Mouse (Mus musculus) adrenal gland (tissue): ENCODE data around the gene Cast.

Experiments
- intact Hi-C: fragments of 180-260 bp; cut with DNase I; formaldehyde crosslinking; loops from one replicate; pipeline ENCODE4 v1.15.1; 2025
- long read RNA-seq, 2 experiments: library from polyadenylated mRNA; unstranded; transcript quantifications; one replicate each; pipeline ENCODE4 v2.0.0; 2020; ENCODE audit warnings: borderline replicate concordance in 1 of 2; ENCODE audit not compliant: insufficient replicate concordance in 1 of 2

Cast gene
- long read RNA-seq, experiment 1, full-length matches to known transcripts: 5 of 23 reads
- long read RNA-seq, experiment 1, partial matches to known transcripts: 8 of 23 reads
- long read RNA-seq, experiment 1, other reads (novel, unspliced or antisense): 10 of 23 reads
- long read RNA-seq, experiment 2, full-length matches to known transcripts: 6 of 25 reads
- long read RNA-seq, experiment 2, partial matches to known transcripts: 14 of 25 reads
- long read RNA-seq, experiment 2, other reads (novel, unspliced or antisense): 5 of 25 reads

DNA sequence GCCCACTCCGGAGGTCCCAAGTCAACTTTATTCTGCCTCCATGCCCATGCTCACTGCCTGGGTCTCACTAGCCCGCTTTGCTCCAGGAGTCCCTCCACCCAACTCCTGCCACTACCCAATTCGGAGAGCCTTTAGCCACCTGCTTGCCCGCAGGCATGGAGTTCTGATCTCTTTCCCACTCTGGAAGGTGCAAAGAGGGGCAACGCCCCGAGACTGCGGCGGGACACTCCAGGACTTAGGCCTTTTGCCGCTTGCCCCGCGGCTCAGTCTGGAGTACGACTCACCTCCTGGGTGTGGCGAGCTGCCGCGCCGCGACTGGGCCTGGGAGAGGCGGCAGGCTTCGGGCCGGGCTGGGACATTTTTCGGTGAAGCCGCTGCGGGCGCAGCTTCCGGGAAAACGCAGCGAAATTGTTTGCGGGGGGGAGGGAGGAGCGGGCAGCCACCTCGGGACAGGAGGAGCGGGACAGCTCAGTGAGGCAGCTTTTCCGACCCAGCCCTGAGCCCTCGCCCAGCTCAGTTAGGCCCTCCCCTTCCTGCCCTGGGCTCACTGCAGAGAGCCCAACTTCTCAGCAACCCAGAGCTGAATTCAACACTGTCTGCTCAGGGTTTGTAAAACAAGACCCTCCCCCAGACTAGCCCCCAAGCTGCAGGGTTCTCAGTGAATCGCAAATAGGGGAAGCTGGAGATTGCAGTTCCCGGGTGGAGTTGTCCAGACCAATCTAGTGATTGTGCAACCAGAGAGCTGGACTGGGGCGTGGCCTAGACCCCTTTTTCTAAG lies at the start of gene Cast:
Gene Cast, minus strand, starts transcription at position 659 of the 778 bp plus-strand sequence.
- intact Hi-C loops: loop anchor here (5.0 kb wide), 1 partner anchor 36 kb away; no protein-coding TSS in a partner anchor

DNA sequence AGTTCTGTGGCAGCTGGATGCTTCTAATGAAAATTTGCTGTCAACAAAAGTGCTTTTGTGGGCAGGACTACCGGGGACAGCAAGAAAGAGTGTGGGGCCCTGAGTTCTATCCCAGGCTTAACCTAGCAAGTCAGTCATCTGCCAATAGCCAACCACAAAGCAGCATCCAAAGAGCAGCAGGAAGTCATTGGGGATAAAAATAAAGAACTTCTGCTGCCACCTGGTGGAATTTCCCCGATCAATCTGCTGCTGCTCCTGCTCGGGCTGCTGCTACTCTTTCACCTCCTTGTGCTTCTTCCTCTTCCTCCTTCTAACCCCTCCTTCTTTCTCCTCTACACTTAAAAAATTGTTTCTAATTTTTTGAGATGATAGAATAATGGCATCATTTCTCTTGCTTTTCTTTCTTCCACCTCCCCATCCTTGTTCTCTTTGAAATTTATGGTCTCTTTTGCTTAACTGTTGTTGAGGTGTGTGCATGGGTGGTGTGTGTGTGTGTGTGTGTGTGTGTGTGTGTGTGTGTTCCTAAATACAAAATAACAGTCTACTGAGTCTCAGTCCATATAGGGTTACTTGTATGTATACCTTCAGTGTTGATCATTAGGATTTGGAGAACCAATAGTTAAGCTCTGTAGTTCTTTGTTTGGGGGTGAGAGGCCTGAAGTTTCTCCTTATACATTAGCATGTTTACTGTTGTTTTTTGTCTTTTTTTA lies 45.9 kb upstream of the Cast start:
- intact Hi-C loops: loop anchor here (5.0 kb wide), 1 partner anchor 212 kb away; no protein-coding TSS in a partner anchor

DNA sequence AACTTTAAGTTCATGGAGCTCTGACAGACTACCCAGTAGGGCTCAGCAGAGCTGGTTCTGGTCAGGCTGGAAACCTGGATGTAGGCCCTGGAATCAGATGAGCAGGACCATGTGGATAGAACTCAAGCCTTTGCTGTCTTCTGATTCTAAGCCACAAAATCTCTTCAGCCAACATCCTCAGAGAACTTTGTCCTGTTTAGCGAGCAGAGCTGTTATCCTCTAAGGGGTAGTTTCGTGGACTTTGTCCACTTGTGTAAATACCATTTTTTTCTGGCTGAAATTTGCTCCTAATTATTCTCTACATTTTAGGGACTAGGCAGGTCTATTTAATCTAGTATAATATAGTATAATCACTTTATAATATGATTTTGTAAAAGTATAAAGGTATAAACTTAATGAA lies 42.2 kb upstream of the Cast start:
- intact Hi-C loops: loop anchor here (5.0 kb wide), 1 partner anchor 209 kb away; no protein-coding TSS in a partner anchor

DNA sequence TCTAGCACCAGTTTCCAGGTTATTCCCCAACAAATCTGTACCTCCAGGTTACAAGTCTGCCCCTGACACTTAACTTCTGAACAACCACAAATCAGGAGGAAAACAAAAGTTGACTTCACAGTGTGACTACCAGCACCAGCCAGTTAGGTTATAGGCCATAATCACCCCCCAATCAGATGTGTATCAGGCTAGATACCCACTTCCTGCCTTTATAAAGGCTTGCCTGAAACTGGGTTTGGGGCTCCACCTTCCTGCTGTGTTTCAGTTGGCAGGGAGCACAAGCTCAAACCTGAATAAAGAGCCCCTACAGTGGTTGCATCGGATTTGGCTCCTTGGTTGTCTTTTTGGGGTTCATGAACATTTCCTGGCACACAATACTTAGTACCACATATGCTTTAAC lies 37.3 kb upstream of the Cast start:
- intact Hi-C loops: no loop called here

DNA sequence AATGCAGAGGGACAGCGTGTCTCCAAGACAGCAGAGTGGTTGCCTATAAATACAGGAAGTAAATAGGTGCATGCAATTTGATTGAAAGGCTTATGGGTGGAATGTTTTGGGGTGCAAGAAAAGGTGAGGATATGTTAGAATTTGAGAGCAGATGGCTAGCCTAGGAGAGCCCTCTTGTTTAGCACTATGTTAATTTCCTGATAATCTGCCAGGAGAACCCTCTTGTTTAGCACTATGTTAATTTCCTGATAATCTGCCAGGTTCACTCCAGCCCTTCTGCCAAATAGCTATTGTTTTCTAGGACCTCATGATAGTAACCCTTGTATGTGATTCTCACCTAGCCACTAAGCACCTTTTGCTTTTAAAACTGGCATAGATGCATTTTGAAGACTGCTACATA lies 25.9 kb upstream of the Cast start:
- intact Hi-C loops: no loop called here

DNA sequence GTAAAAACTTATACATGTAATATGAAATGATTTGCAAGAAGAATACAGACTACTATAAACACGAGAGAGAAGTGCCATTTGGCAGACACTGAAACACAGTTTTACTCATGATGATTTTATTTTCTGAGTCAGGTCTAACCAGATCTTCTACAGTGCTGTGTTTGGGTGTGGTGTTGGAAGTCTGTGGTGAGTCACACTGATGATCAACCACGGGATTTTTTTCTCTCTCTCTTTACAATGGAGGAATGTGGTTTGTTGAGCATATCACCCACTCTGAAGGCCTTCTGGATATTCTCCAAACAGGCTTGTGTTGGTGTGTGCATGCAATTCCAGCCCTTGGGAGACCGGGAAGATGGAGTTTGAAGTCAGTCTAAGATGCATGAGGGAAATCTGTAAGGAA lies 13.5 kb upstream of the Cast start:
- intact Hi-C loops: no loop called here

DNA sequence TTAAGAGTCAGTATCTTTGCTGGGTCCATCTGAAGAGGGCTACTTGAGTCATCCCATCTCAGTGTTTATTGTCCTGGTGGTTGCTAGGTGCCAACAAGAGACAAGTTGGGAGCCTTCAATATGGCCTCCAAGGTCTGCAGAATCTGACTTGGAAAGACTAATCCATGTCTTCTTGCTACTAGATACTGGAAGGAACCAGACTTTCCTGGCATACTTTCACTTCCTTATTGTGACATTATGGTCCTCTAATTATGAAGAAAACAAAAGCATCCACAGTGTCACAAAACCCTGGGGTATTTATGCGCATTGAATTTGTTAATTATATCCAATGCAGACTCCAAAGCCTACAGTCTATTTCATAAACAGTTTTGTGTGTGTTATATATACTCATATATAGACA lies 7.1 kb upstream of the Cast start:
- intact Hi-C loops: no loop called here

DNA sequence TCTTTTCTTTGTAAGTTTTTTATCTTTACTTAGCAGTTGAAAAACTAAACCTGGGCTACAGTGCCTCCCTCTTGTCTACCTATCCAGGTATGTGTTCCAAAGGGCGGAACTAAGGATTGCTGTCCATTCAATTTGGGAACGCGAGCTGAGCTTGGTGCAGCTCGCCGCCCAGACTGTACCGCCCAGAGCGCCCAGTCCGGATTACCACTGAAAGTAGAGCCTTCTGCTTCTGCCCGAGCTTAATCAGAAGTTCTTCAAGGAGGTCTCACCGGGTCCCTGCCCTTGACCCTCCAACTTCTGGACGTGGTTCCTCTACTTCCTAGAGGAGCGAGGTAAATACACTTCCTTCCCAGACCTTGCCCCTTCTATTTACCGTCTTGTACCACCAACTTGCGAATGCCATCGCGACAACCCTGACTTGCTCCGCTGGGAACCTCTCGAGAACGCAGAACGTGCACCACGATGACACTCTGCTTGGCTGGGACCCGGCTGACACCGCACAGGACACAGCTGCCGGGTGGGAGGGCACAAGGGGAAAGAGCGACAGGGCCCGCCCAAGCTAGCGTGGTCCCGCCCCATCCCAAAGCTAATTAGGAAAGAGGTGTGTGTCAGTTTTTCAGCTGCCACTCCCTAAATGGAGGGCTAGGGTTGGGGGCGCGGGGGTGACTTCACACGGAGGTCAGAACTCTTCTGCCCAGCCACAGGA lies 1.0 kb downstream of the Cast start:
- intact Hi-C loops: loop anchor here (5.0 kb wide), 1 partner anchor 35 kb away; no protein-coding TSS in a partner anchor

DNA sequence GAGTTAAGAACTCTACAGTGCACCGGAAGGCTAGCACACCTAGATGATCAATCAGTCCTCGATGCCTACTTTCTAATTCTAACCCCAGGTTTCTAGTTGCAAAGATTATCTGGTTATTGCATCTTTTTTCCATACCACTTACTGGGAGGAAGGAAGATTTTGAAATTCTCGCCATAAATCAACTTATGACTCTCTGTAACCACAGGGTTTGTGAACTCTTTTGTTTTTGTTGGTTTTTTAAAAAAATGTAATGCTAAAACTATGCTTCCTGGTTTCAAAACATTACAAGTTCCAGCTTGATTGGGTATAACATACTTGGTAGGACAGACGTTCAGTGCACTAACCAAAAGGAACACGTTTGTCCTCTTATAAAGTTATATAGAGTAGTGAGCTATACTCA lies 1.7 kb downstream of the Cast start:
- intact Hi-C loops: loop anchor here (5.0 kb wide), 1 partner anchor 35 kb away; no protein-coding TSS in a partner anchor

DNA sequence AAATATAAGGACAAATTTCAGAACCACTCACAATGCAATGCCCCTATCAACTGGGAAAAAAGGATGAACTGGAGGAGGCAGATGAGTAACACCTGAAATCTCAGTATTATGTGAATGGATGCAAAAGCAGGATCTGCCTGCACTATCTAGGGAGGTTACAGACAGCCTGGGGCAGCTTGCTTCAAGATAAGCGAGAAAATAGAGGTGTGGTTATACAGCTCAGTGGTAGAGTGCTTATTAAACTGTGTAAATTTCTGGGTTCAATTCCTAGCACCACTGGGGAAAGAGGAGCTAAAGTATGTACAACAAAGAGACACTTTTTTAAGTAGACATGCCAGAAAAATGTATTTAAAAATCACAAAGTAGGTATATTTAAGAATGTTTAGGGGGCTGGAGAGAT lies 14.2 kb downstream of the Cast start:
- intact Hi-C loops: no loop called here

DNA sequence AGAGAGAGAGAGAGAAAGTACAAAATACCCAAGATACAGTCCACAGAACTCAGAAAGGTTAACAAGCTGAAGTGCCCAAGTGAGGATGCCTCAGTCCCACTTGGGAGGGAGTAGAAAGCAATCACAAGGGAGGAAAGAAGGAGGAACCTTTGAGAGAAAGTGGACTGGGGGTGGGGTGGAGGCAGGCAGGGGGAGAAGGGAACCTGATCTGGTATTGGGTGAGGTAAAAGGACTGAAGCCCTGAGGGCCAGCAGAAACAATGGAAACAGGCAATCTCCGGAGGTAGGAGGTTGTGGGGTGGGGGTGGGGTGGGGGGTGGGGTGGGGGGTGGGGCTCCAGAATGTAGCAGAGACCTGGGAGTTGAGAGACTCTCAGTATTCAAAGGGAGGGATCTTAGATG lies 20.9 kb downstream of the Cast start:
- intact Hi-C loops: no loop called here

DNA sequence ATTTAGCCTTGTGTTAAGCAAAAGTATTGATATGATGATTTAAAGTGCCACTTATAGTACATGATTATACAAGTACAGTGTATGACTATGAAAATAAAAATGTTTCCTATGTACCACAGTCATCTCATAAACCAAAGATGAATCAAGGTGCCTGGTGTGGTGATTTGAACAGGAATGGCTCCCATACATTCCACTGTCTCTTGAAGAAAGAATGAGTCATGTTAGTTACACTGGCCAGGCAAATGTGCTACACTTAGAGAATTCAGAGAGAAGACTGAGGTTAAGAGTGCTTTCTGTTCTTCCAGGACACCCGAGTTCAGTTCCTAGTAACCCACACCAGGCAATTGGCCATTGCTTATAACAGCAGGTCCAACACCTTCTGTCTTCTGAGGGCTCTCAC lies 36.5 kb downstream of the Cast start:
- intact Hi-C loops: loop anchor here (5.0 kb wide), 1 partner anchor 35 kb away; the partner anchor contains the start of gene Cast

DNA sequence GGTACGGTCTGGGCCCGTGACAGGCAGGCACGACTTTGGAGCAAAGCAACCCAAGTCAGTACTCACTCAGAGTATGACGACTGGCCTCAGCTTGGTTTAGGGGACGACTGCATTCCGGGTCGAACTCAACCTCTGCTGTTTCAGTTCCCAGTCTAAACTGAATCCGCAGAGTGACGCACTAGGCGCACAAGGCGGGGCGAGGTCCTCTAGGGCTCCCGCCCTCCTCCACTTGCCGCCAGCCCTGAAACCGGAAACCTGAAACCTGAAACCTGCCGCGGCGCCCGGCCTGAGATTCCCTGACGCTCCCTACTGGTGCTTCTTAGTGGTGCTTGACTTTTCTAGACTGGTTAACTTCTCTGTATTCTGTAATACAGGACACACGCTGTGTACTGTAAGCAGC lies 38.1 kb downstream of the Cast start:
- intact Hi-C loops: loop anchor here (5.0 kb wide), 1 partner anchor 37 kb away; the partner anchor contains the start of gene Cast

DNA sequence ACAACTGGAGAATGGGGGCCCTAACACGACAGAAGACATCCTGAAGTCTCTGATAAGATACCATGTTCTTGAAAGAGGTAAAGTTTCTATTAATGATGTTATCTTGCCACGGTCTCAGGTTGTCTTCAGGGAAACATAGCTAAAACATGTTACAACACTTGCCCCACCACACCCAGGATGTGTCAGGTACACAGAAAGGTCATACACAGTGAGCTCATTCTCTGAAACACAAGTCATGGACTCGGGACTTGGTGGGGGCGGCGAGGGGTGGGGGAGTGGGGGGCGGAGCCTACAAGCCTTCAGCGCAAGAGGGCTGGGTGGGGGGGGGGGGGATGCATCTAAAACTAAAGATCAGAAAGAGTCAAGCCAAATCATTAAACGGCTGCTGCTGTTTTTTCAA lies 38.7 kb downstream of the Cast start:
- intact Hi-C loops: loop anchor here (5.0 kb wide), 1 partner anchor 37 kb away; the partner anchor contains the start of gene Cast

DNA sequence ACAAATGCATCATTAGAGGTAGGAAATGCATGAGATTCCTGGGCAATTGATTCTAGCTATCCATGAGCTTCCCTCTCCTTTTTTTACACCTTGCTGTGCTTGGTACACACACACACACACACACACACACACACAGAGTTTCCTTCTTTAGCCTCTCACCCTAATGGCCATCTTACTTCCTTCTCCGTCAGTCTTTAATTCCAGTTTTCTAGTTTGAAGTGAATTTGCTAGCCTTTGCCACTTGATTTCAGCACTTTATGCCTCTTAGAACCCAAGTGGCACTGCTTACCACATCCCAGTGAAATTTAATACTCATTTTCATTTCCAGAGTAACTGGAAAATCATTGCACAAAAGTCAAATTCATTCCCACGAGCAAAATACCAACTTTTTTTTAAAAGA lies 41.4 kb downstream of the Cast start:
- intact Hi-C loops: no loop called here

DNA sequence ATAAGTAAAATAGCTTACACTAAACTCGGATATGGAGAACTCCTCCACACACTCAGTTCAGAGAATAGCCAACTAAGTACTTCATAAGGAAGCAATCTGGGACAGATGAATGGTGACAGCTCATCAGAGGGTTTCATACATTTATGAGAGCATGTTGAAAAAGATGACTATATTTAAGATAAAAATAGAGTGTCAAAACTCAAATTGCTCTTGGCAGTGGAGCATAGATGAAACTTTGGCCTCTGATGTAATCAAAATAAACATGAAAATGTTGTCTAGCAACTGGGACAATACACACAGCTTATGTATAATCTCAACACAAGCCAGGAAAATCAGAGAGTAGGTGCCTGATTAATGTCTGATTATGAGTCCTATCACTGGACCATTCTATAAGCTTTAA lies 45.9 kb downstream of the Cast start:
- intact Hi-C loops: no loop called here

DNA sequence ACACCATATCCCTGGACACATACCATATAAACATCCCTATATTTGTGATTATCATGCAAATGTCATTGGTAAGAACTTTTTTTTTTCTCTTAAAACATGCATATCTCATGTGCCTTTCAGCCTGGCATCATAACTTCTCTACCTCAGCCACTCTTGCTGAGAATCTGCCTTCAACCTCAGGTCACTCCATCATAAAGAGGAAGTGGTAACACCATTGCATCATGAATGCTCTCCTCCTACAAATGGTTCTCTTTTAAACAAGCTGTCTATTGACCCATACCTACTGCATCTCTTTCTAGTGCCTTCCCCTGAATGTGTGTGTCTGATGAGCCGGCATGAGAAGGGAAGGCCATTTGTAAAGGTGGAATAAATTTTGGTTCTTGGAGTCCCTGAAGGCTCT lies 49.5 kb downstream of the Cast start:
- intact Hi-C loops: no loop called here

DNA sequence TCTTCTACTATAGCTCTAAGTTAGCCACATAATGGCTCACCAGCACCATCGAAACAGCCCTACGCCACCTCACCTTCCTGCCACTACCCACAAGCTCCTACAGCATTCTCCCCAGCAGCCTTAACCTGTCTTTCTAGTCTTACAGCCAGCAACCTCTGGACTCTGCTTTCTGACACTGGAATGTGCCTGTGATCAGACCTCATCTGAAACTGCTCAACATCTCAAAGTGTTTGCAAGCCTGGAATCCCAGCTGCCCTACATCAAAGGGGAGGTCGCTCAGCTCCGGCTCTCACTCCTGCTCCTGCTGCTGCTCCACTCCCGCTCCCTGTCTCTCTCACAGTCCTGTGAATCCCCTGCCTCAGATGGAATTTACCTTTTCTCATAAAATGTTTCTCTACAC lies 65.4 kb downstream of the Cast start:
- intact Hi-C loops: no loop called here

DNA sequence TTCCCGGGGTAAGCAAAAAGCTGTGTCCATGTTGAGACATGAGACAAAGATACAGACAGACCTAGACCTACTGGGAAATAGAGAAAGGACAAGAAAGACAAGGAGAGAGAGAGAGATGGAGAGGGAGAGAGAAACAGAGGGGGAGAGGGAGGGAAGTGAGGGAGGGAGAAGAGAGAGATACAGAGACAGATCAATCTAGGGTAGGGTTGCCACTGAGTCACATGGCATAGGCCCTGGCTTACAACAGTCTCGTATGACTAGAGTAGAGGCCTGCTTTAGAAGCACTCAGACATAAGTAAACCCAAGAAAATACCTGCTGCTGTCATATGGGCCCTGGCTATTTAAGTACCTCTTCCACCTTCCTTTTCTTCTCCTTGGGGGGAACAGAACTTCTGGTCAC lies 72.2 kb downstream of the Cast start:
- intact Hi-C loops: no loop called here

DNA sequence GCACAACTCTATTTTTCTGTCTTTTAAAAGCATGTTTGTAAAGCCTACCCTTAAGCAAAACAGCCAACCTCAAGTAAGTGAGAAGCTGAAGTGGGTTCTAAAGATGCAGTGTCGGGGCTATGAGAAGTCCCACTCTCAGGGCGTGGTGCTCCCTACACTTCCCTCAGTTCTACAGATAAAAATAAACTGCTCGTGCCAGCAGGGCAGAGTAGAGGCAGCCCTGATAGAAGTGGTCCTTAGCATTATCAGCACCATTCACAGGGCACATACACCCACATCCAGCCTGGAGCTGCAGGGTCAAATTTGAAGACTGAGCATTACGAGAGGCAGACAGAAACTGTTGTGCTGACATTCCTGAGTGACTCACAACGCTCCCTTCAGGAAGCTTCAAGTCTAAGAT lies 72.8 kb downstream of the Cast start:
- intact Hi-C loops: no loop called here

DNA sequence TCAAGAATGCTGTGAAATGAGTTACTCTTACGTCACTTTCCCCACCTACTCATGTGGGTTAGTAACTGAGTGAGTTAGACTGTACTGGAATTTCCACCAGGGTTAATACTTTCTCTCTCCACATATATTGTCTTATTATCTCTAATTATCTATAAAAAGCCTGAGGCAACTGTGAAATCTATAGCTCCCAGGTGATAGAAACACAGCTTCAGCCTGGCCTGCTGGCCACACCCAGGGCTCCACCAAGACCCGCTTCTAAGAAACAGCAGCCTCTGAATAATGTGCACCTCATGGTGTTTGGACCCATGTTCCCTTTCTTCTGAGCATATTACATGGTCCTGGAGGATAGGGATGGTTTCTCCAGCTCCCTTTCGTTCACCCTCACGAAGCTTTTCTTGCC lies 74.9 kb downstream of the Cast start:
- intact Hi-C loops: no loop called here
